Mouse (Mus musculus) cortical plate, adult 2 months (tissue): ENCODE results near the gene Exoc4.

Source experiments
- CTCF ChIP-seq: fragments of 200-500 bp; IDR thresholded peaks from 2 replicates; pipeline ENCODE4 v1.5.1; 2011; ENCODE audit warnings: mild to moderate bottlenecking, control low read depth, low read length; ENCODE audit not compliant: insufficient read depth; ENCODE audit errors: extremely low read depth
- POLR2A ChIP-seq: fragments of 200-500 bp; IDR thresholded peaks from 2 replicates; pipeline ENCODE4 v1.6.1; 2011; ENCODE audit warnings: mild to moderate bottlenecking, low read length, control low read depth; ENCODE audit not compliant: insufficient read depth; ENCODE audit errors: extremely low read depth

GRCm38 (mm10) chr6:33712540-33713118, 463.7 kb downstream of the Exoc4 start:
- TF ChIP-seq CTCF, result no peak
- TF ChIP-seq POLR2A, result no peak
